Mouse (Mus musculus) v-Abl transformed pro-B cells (cell line): Measurements from ENCODE around the gene Ripor2.

Experiments
- in situ Hi-C, 2 experiments: fragments of 400-800 bp; cut with MboI; formaldehyde crosslinking; loops; one replicate each; pipeline ENCODE4 v1.15.1; 2025; ENCODE audit not compliant: unreplicated experiment in 2 of 2

Gene Ripor2

GRCm38 (mm10) chr13:24615921-24616565, 34.1 kb downstream of the Ripor2 start:
- in situ Hi-C loops: loop anchor here in 1 of 2 experiments (10.0 kb wide), 1 partner anchor 111 kb away; no protein-coding TSS in a partner anchor

GRCm38 (mm10) chr13:24616645-24617044, 34.7 kb downstream of the Ripor2 start:
- in situ Hi-C loops: loop anchor here in 1 of 2 experiments (10.0 kb wide), 1 partner anchor 112 kb away; no protein-coding TSS in a partner anchor

- in situ Hi-C loops: loop anchor here in 1 of 2 experiments (10.0 kb wide), 1 partner anchor 112 kb away; no protein-coding TSS in a partner anchor
Observed at GRCm38 (mm10) chr13:24617076-24617798, 35.2 kb downstream of the Ripor2 start.

DNA sequence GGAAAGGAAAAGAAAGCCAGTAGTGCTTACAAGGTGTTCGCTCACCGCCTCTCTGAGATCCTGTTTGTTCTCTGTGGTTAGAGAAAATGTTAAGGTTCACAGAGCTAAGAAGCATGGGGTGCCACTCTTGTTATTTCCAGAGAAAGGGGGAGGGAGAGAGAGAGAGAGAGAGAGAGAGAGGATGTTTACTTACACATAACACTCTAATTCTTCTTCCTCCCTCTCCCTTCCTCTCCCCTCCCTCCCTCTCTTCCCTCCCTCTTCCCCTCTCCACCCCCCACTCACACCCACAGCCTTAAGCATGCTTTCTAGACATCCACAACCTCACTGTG, 35.8 kb downstream of the Ripor2 start:
- in situ Hi-C loops: loop anchor here in 1 of 2 experiments (10.0 kb wide), 1 partner anchor 113 kb away; no protein-coding TSS in a partner anchor

DNA sequence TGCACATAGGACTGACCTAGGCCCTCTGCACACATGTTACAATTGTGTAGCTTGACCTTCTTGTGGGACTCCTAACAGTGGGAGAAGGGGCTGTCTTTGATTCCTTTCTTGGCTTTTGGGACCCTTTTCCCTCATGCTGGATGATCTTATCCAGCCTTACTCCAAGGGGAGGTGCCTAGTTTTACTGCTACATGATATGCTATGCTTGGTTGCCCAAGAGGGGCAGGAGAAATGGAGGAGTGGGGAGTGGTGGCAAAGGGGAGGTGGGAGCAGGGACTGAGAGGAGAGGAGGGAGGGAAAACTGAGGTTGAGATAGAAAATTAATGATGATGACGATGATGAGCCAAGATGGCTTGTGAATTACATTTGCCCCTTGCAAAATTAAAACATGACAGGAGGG, 37.7 kb downstream of the Ripor2 start:
- in situ Hi-C loops: loop anchor here in 1 of 2 experiments (10.0 kb wide), 1 partner anchor 115 kb away; no protein-coding TSS in a partner anchor

GRCm38 (mm10) chr13:24620439-24620838, 38.5 kb downstream of the Ripor2 start:
- in situ Hi-C loops: no loop called here

DNA sequence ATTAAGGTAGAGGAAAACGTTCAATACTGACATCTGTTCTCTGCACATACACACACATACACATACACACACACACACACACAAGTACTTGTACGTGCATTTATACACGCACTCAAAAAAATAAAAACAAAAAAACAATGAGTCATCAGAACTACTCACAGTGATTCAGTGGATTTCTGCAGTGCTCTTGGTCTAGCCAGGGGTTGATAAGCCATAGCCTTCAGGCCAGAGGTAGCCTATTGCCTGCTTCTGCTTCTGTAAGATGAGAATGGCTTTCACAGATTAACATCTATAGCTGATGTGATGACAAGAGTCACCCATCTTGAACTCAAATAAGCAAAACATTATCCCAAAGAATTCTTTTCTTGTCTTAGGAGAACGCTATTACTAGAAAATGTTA, 41.6 kb downstream of the Ripor2 start:
- in situ Hi-C loops: no loop called here

GRCm38 (mm10) chr13:24625071-24625470, 43.1 kb downstream of the Ripor2 start:
- in situ Hi-C loops: no loop called here

DNA sequence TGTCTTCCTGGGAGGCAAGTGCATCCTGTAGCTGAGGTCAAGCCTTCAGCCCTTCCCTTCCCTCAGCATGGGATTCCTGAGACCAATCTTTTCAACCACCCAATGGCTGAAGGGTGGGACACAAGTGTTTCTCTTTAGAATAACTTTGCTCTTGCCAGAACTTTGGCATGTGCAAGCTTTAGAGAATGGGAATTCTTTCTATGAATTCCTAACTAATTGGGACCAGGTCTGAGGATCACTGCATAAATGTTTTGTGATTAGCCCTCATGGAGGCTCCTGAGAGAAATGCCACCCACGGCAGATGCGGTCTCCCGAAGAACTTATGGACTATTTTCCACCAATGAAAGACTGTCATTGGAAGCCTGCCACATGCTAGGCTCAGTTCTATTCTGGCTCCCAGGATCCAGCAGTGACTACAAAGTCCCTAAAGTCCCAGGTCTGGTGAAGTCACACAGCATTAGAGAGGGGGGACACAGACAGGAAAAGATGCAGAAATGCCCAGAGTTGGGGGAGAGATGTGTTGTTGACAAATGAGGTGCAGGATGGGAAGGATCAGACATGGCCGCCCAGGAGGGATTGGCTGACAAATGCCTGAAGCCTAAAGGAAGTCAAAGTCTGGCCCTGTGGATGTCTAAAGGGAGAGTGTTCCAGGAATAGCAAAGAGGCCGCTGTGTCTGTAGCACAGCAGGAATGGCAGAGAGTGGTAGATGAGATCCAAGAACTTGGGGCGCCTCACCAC, 44.9 kb downstream of the Ripor2 start:
- in situ Hi-C loops: no loop called here

- in situ Hi-C loops: no loop called here
Observed at GRCm38 (mm10) chr13:24628192-24628591, 46.2 kb downstream of the Ripor2 start.

GRCm38 (mm10) chr13:24629073-24629621, 47.2 kb downstream of the Ripor2 start:
- in situ Hi-C loops: no loop called here

DNA sequence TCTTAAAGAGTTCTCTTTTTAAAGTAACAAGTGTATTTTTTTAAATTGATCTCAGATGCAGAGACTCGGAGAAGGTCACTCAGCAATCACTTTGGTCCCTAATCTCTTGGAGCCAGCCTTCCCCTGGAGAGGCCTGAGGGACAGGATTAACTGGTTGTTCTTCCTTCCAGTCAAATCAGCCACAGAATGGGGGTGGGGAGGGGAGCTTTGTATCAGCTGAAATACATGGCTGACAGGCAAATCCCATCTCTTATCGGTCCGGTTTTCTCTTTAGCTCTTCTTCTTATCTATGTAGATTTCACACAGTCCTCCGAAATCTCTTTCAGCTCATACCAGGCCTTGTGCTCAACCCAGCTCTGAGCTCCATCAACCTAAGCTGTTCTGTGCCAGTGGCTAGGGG, 48.4 kb downstream of the Ripor2 start:
- in situ Hi-C loops: no loop called here

GRCm38 (mm10) chr13:24632988-24633577, 51.1 kb downstream of the Ripor2 start:
- in situ Hi-C loops: no loop called here

DNA sequence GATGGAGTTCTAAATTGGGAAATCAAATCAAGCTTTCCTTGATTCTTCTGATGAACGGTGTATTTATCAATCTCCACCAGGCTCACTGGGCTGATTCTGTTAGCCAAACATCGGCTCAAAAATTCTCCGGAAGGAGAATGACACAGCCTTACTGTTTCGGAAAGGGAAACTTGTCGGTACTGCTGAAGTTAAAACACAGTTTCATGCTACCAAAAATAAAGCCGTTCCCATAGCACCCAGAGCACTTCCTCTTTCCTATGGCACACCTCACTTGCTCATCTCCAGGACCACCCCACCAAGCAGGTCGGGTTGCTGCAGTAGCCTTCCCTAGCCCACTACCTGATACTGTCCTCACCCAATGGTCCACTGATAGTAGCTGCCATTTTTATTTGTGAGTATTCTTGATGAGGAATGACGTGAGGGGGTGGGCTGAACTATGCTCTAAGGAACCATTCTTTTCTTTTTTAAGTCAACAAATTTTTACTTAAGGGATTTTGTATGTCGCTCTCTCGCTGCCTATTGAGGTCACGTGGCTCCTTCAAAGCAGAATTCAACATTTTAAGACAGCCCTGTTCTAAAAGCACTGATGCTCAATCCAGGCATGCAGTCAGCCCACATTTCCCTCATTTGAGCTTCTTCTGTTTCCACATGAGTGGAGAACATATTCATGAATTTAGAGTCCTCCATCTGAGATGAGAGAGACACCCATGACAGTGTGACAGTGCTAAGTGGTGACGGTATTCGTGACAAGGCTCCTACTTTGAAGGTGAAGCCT, 52.5 kb downstream of the Ripor2 start:
- in situ Hi-C loops: no loop called here

GRCm38 (mm10) chr13:24638371-24639214, 56.6 kb downstream of the Ripor2 start:
- in situ Hi-C loops: no loop called here

- in situ Hi-C loops: no loop called here
Observed at GRCm38 (mm10) chr13:24639215-24640165, 57.5 kb downstream of the Ripor2 start.

DNA sequence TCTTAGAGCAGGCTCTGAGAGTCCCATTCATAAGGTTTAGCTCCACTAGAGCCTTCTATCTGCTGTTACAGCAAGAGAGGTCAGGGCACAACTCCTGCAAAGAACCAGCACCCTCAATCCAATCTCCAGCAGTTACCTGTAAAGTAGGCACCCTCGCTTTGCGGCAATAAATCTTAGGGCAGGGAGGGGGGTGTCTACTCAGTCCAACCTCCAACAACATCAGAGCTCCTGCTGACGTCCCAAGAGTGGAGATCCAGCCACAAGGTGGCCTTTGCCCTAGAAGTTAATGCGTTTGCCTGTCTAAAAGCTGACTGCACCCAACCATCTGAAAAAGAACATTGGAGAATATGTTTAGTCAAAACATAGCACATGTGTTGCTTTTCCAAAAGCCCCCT, 58.2 kb downstream of the Ripor2 start:
- in situ Hi-C loops: no loop called here

DNA sequence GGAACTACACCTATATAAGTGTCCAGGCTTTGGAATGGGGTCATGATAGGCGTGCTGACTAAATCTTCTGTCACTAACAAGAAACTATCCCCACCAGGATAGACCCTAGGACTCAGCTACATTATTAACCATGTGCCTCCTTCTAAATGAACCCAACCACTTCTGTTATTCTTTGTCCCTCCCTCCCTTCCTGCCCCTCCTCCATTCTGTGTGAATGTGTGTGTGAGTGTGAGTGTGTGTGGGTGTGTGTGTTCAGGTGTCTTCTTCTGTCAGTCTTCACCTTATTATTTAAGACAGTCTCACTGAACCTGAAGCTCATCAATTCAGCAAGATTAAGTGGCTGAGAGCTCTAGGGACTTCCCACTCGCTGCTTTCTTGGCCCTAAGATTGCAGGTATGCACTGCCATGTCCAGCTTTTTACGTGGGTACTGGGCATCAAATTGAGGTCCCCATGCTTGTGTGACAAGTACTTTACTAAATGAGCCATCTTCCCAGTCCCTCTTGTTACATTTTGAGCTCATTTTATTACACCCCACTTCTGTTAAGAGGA, 58.9 kb downstream of the Ripor2 start:
- in situ Hi-C loops: no loop called here
